Mouse (Mus musculus) urinary bladder, postnatal 36 days (tissue): ENCODE data around the gene Prkd2.

Experiments
- DNase-seq, 2 experiments: peaks; one replicate each; pipeline ENCODE4 v3.0.0; 2022; ENCODE audit warnings: low spot score in 2 of 2, mixed read lengths in 1 of 2

The Prkd2 gene

GRCm38 (mm10) chr7:16893612-16894011 lies 50.9 kb downstream of the Prkd2 start:
- DNase-seq = no peak

GRCm38 (mm10) chr7:16894279-16894678 lies 51.6 kb downstream of the Prkd2 start:
- DNase-seq = no peak

- DNase-seq = peak; percentile 62 to 78
Observed at GRCm38 (mm10) chr7:16895000-16895399, 52.3 kb downstream of the Prkd2 start.

GRCm38 (mm10) chr7:16895511-16895910 lies 52.8 kb downstream of the Prkd2 start:
- DNase-seq = no peak

GRCm38 (mm10) chr7:16900526-16900925 lies 57.8 kb downstream of the Prkd2 start:
- no peak for DNase-seq

GRCm38 (mm10) chr7:16903439-16903955 lies 60.8 kb downstream of the Prkd2 start:
- no peak for DNase-seq

- no peak for DNase-seq
Observed at GRCm38 (mm10) chr7:16904120-16904675, 61.5 kb downstream of the Prkd2 start.

- no peak for DNase-seq
Observed at GRCm38 (mm10) chr7:16905491-16906021, 62.9 kb downstream of the Prkd2 start.

- DNase-seq = peak in 1 of 2 experiments; percentile 65
Observed at GRCm38 (mm10) chr7:16906281-16906680, 63.6 kb downstream of the Prkd2 start, which contains the start of gene Ptgir. TSS of gene Ptgir (plus strand) at chr7:16906490.

GRCm38 (mm10) chr7:16906889-16907559 lies 64.3 kb downstream of the Prkd2 start:
- no peak for DNase-seq

- no peak for DNase-seq
Observed at GRCm38 (mm10) chr7:16907842-16908241, 65.1 kb downstream of the Prkd2 start.

- no peak for DNase-seq
Observed at GRCm38 (mm10) chr7:16908367-16908766, 65.7 kb downstream of the Prkd2 start.

GRCm38 (mm10) chr7:16908859-16909258 lies 66.2 kb downstream of the Prkd2 start:
- DNase-seq = no peak

GRCm38 (mm10) chr7:16909909-16910308 lies 67.2 kb downstream of the Prkd2 start:
- DNase-seq = no peak

- DNase-seq = no peak
Observed at GRCm38 (mm10) chr7:16911904-16912303, 69.2 kb downstream of the Prkd2 start.

- DNase-seq = peak in 1 of 2 experiments; percentile 64
Observed at GRCm38 (mm10) chr7:16912360-16912759, 69.7 kb downstream of the Prkd2 start.

- peak; percentile 66 to 68 for DNase-seq
Observed at GRCm38 (mm10) chr7:16913806-16914452, 71.2 kb downstream of the Prkd2 start.

GRCm38 (mm10) chr7:16914453-16915343 lies 72.0 kb downstream of the Prkd2 start:
- no peak for DNase-seq

- DNase-seq = no peak
Observed at GRCm38 (mm10) chr7:16915461-16916340, 73.0 kb downstream of the Prkd2 start.
